Mouse (Mus musculus) 416B (cell line): ENCODE results near the gene Ubl3.
A peak's percentile ranks its signal among the peaks of the same experiment; 100 is the strongest.

ENCODE experiments used
- DNase-seq: peaks from one replicate; pipeline ENCODE4 v3.0.0; 2011; ENCODE audit warnings: low read depth

Ubl3 gene

DNA sequence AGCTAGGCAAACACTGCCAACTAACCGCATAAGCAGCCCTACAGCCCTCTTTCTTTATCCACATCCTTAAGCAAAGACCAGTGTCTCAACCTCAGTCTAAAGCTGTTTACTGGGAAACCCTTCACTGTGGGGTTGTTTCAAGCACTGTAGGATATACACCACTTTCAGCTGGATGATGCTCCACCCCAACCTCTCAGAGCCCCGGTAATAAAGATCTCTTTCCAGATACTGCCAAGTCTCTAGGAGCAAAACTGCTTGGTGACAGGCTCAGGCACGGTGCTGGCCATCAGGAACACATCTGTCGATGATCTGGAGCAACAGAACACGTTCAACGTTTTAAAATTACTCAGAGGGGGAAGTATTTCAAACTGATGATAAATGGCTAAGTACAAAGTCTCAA, 25.0 kb downstream of the Ubl3 start:
- no peak for DNase-seq

GRCm38 (mm10) chr5:148526631-148527030, 26.0 kb downstream of the Ubl3 start:
- DNase-seq, result no peak

- peak; percentile 73 for DNase-seq
Measured at GRCm38 (mm10) chr5:148523202-148523971, 29.2 kb downstream of the Ubl3 start.

- DNase-seq, result no peak
Measured at GRCm38 (mm10) chr5:148522378-148522777, 30.2 kb downstream of the Ubl3 start.

DNA sequence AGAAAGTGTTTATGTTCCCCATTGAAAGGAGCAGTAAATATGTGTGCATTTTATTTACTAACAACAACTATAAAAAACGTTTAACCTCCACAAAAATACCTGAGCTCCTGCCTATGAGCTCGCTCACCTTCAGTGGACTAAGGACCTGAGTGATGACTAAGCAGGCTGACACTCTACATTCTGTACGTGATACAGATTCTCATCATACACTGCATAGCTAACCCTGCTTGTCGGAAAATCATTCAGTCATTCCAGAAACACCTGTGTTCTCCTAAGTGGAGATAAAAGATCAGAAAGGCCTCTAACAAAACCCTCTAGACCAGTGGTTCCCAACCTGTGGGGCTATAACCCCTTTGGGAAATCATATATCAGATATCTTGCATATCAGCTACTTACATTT, 35.1 kb downstream of the Ubl3 start:
- no peak for DNase-seq

- peak; percentile 27 for DNase-seq
Measured at GRCm38 (mm10) chr5:148512042-148512640, 40.4 kb downstream of the Ubl3 start.

GRCm38 (mm10) chr5:148510265-148510664, 42.3 kb downstream of the Ubl3 start:
- no peak for DNase-seq

GRCm38 (mm10) chr5:148509731-148510130, 42.9 kb downstream of the Ubl3 start:
- no peak for DNase-seq

DNA sequence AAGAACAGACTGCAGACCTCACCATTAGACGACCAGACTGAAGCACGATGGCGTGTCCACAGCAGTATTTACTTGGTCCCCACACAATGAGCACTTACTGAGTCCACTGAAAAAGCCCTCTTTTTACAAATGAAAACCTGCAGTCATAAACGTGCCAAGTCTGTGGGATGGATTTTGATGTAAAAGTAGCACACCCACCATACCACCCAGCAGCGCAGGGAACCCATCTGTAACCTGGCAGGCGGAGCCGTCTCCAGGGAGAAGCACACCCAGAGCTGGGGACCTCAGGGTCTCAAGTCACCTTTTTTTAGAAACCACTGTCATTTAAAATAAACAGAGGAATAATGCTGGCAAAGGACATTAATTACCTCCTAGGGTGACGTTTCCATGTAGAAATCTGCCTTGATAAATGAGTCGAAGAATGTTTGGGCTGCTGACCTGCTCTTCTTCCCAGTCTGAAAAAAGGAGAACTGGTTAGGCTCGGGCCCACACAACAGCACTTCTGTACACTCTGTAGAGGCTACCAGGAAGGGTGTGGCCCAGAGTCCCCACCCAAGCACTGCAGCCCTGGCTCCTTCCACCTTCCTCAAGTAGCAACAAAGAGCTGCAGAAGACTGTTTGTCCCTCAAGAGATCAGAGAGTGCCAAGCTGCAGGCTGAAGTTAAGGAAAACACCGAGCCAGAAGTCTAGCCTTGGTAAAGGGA, 43.5 kb downstream of the Ubl3 start:
- peak; percentile 41 for DNase-seq

- no peak for DNase-seq
Measured at GRCm38 (mm10) chr5:148505381-148505780, 47.2 kb downstream of the Ubl3 start.

DNA sequence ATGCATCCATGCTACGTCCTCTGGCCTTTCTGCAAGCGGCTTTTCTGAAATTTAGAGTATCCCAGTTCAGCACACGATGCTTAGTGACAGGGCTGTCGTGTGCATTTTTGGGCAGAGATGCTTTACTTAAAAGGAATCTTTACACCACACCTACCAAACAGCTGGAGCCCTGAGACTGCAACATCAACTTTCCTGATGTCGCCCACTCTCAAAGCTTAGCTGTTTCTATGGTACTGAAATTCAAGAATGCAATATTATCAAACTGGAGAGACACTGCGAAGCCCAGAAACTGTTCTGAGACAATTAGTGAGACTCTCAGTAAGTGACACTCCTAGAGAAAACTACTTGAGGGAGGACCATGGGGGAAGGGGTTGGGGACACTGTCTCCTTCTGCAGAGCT, 50.4 kb downstream of the Ubl3 start:
- no peak for DNase-seq

GRCm38 (mm10) chr5:148501228-148501957, 51.2 kb downstream of the Ubl3 start:
- peak; percentile 82 for DNase-seq

DNA sequence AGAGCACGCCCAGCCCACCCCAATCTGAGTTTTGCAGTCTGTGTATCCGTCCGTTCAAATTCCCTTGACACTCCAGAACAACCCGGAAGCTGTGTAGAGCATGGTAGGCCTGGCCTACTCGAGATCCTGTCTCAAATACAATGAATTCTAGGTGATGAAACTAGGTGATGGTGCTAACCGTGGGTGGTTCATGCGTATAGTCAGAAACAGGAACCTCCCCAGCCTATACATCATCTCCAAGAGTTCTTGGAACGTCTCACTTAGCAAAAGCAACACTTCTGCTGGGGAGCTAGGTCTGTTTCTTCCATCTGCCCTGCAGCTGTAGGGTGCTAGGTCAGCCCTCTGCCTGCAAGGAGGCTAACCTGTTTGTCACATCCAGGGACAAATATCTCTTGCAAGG, 52.1 kb downstream of the Ubl3 start:
- no peak for DNase-seq

GRCm38 (mm10) chr5:148499616-148500015, 53.0 kb downstream of the Ubl3 start:
- DNase-seq, result no peak

- no peak for DNase-seq
Measured at GRCm38 (mm10) chr5:148495991-148496390, 56.6 kb downstream of the Ubl3 start.

- DNase-seq, result peak; percentile 30
Measured at GRCm38 (mm10) chr5:148495173-148495572, 57.4 kb downstream of the Ubl3 start.

- no peak for DNase-seq
Measured at GRCm38 (mm10) chr5:148494249-148494648, 58.3 kb downstream of the Ubl3 start.

- DNase-seq, result no peak
Measured at GRCm38 (mm10) chr5:148493025-148493424, 59.6 kb downstream of the Ubl3 start.

- DNase-seq, result no peak
Measured at GRCm38 (mm10) chr5:148490391-148490790, 62.2 kb downstream of the Ubl3 start.

DNA sequence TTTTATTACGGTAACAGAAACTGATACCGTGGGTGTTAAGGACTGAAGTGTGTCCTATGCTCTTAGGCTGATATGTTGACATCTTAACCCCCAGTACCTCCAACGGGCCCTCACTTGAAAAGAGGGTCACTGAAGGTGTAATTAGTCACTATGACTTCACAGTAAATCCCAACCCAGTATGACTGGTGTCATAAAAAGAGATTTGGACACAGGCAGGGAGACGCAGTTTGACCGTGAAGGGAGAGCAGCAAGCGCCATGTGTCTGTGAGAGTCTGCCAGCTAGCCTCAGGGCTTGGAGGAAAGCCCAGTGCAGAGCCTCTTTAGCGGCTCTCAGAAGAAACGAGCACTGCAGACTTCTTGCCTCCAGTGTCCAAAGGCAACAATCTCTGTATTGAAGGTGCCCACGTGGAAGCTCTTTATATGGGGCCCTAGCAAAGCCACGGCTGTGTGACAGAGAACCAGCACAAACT, 62.8 kb downstream of the Ubl3 start:
- DNase-seq, result no peak

- DNase-seq, result peak; percentile 78
Measured at GRCm38 (mm10) chr5:148488891-148489723, 63.5 kb downstream of the Ubl3 start.
